Mouse (Mus musculus) neural tube, embryonic 12.5 days (tissue): ENCODE measurements around the gene Edn1. TPM values are rescaled to one million over a fixed set of nuclear protein-coding genes. Genes with fewer than 3 reads are reported as not detected.

Experiments
- ATAC-seq: fragments of 200-750 bp; cut with Nextera tagmentation; 2 replicates; pipeline ENCODE4 v1.8.0; 2017; ENCODE audit warnings: low read depth, mild to moderate bottlenecking, moderate TSS enrichment, moderate library complexity; ENCODE audit not compliant: low FRiP score
- H3K27ac ChIP-seq: fragments of 300-500 bp; sonication (generic); 2 replicates; pipeline ENCODE4 v1.5.1; 2016
- H3K27me3 ChIP-seq: fragments of 300-500 bp; sonication (generic); replicated peaks from 2 replicates; pipeline ENCODE4 v1.6.1; 2016; ENCODE audit warnings: mild to moderate bottlenecking
- H3K36me3 ChIP-seq: fragments of 300-500 bp; sonication (generic); 2 replicates; pipeline ENCODE4 v1.6.1; 2016; ENCODE audit warnings: mild to moderate bottlenecking
- H3K4me1 ChIP-seq: fragments of 300-500 bp; sonication (generic); 2 replicates; pipeline ENCODE4 v1.6.1; 2016
- H3K4me2 ChIP-seq: fragments of 300-500 bp; sonication (generic); replicated peaks from 2 replicates; pipeline ENCODE4 v1.6.1; 2016; ENCODE audit warnings: mild to moderate bottlenecking
- H3K4me3 ChIP-seq: fragments of 300-500 bp; sonication (generic); 2 replicates; pipeline ENCODE4 v1.5.1; 2016
- H3K9ac ChIP-seq: fragments of 300-500 bp; sonication (generic); 2 replicates; pipeline ENCODE4 v1.6.1; 2016; ENCODE audit warnings: mild to moderate bottlenecking
- H3K9me3 ChIP-seq: fragments of 300-500 bp; sonication (generic); 2 replicates; pipeline ENCODE4 v1.6.1; 2016; ENCODE audit warnings: mild to moderate bottlenecking
- WGBS: fragments of 180-500 bp; shearing (Covaris S2); methylation state at CpG from one replicate; pipeline ENCODE4 v1.1.7; 2016; 5-methylcytosine and 5-hydroxymethylcytosine counted together
- polyA plus RNA-seq: library from polyadenylated mRNA; unstranded; fragments of >200 nt; fragmentation: Nextera tagmentation; extraction: Ambion mirVana; gene quantifications from 2 replicates; pipeline ENCODE4 v1.2.1, GENCODE M21; 2016

The Edn1 gene
- polyA plus RNA-seq, 1 experiment from 2014 or later = 1.8 TPM

- Histone ChIP-seq H3K4me1 (no peaks in the 10 kb centered on the region), H3K9ac (no peak overlapping the region), H3K36me3 (no peaks in the 10 kb centered on the region), H3K4me3 (no peak overlapping the region), H3K9me3 (peaks cover 7% of the 10 kb centered on the region; the same call in 1 of the 2 replicates), H3K27ac (no peak overlapping the region), H3K4me2 (no peak overlapping the region), H3K27me3 (no peaks in the 10 kb centered on the region)
- no peak for ATAC-seq
- 92% methylated on average over 2 of the region's 2 CpGs for WGBS
These were observed 29.8 kb downstream of the Edn1 start for GRCm38 (mm10) chr13:42331104-42331503.

GRCm38 (mm10) chr13:42334981-42335380 lies 33.7 kb downstream of the Edn1 start:
- Histone ChIP-seq H3K4me2 (no peak overlapping the region), H3K9me3 (no peaks in the 10 kb centered on the region), H3K36me3 (no peaks in the 10 kb centered on the region), H3K27ac (no peak overlapping the region), H3K4me1 (no peaks in the 10 kb centered on the region), H3K4me3 (no peak overlapping the region), H3K9ac (no peak overlapping the region), H3K27me3 (no peaks in the 10 kb centered on the region)
- 82% methylated on average over 3 of the region's 3 CpGs for WGBS
- no peak for ATAC-seq

GRCm38 (mm10) chr13:42336414-42336813 lies 35.1 kb downstream of the Edn1 start:
- H3K4me3 ChIP-seq = no peak overlapping the region
- H3K9ac ChIP-seq = no peak overlapping the region
- no peaks in the 10 kb centered on the region for H3K27me3 ChIP-seq
- no peaks in the 10 kb centered on the region for H3K36me3 ChIP-seq
- WGBS = 84% methylated on average over 4 of the region's 4 CpGs
- ATAC-seq = no peak
- no peak overlapping the region for H3K27ac ChIP-seq
- H3K9me3 ChIP-seq = no peaks in the 10 kb centered on the region
- no peaks in the 10 kb centered on the region for H3K4me1 ChIP-seq
- no peak overlapping the region for H3K4me2 ChIP-seq

- ATAC-seq = no peak
- no peaks in the 10 kb centered on the region for H3K9me3 ChIP-seq
- no peaks in the 10 kb centered on the region for H3K4me1 ChIP-seq
- H3K36me3 ChIP-seq = no peaks in the 10 kb centered on the region
- no peak overlapping the region for H3K27ac ChIP-seq
- H3K27me3 ChIP-seq = no peaks in the 10 kb centered on the region
- H3K4me2 ChIP-seq = no peak overlapping the region
- H3K9ac ChIP-seq = no peak overlapping the region
- H3K4me3 ChIP-seq = no peak overlapping the region
- 86% methylated on average over 2 of the region's 2 CpGs for WGBS
These were observed 35.8 kb downstream of the Edn1 start for GRCm38 (mm10) chr13:42337072-42337471.

GRCm38 (mm10) chr13:42339466-42339865 lies 38.2 kb downstream of the Edn1 start:
- 83% methylated on average over 2 of the region's 2 CpGs for WGBS
- Histone ChIP-seq H3K9ac (no peak overlapping the region), H3K4me3 (no peak overlapping the region), H3K9me3 (no peaks in the 10 kb centered on the region), H3K4me2 (no peak overlapping the region), H3K27ac (no peak overlapping the region), H3K36me3 (no peaks in the 10 kb centered on the region), H3K4me1 (no peaks in the 10 kb centered on the region), H3K27me3 (no peaks in the 10 kb centered on the region)
- no peak for ATAC-seq

GRCm38 (mm10) chr13:42341871-42342532 lies 40.7 kb downstream of the Edn1 start:
- Histone ChIP-seq H3K9me3 (no peaks in the 10 kb centered on the region), H3K36me3 (no peaks in the 10 kb centered on the region), H3K4me1 (no peaks in the 10 kb centered on the region), H3K4me3 (no peak overlapping the region), H3K4me2 (no peak overlapping the region), H3K9ac (no peak overlapping the region), H3K27ac (no peak overlapping the region), H3K27me3 (no peaks in the 10 kb centered on the region)
- ATAC-seq = no peak
- WGBS = 82% methylated on average over 2 of the region's 2 CpGs

- WGBS = 83% methylated on average over 7 of the region's 7 CpGs
- ATAC-seq = no peak
- H3K27me3 ChIP-seq = no peaks in the 10 kb centered on the region
- H3K4me3 ChIP-seq = no peak overlapping the region
- H3K9me3 ChIP-seq = no peaks in the 10 kb centered on the region
- no peaks in the 10 kb centered on the region for H3K4me1 ChIP-seq
- no peak overlapping the region for H3K9ac ChIP-seq
- H3K4me2 ChIP-seq = no peak overlapping the region
- no peak overlapping the region for H3K27ac ChIP-seq
- no peaks in the 10 kb centered on the region for H3K36me3 ChIP-seq
These were observed 44.2 kb downstream of the Edn1 start for GRCm38 (mm10) chr13:42345439-42345838.

GRCm38 (mm10) chr13:42346414-42346813 lies 45.1 kb downstream of the Edn1 start:
- no peak overlapping the region for H3K9ac ChIP-seq
- 13% methylated on average over 7 of the region's 7 CpGs for WGBS
- H3K9me3 ChIP-seq = no peaks in the 10 kb centered on the region
- H3K36me3 ChIP-seq = no peaks in the 10 kb centered on the region
- no peaks in the 10 kb centered on the region for H3K4me1 ChIP-seq
- no peak overlapping the region for H3K4me2 ChIP-seq
- no peak for ATAC-seq
- H3K4me3 ChIP-seq = no peak overlapping the region
- no peak overlapping the region for H3K27ac ChIP-seq
- no peaks in the 10 kb centered on the region for H3K27me3 ChIP-seq

- ATAC-seq = no peak
- no peaks in the 10 kb centered on the region for H3K27me3 ChIP-seq
- no peaks in the 10 kb centered on the region for H3K36me3 ChIP-seq
- H3K9ac ChIP-seq = no peak overlapping the region
- WGBS = 77% methylated on average over 7 of the region's 7 CpGs
- H3K9me3 ChIP-seq = no peaks in the 10 kb centered on the region
- H3K4me2 ChIP-seq = no peak overlapping the region
- H3K27ac ChIP-seq = no peak overlapping the region
- H3K4me3 ChIP-seq = no peak overlapping the region
- no peaks in the 10 kb centered on the region for H3K4me1 ChIP-seq
These were observed 50.4 kb downstream of the Edn1 start for GRCm38 (mm10) chr13:42351675-42352074.

Other genes with a start within 250 kb of the Edn1 start
- gene Hivep1, start 249.5 kb upstream of the Edn1 start, polyA plus RNA-seq = 17.8 and 18.1 TPM in 2 replicates